Mouse (Mus musculus): ENCODE results near the gene Fpr1.
"Not testable (repeated sequence)": the region's sequence is repeated elsewhere in the genome, so short reads cannot be mapped to it uniquely, and the experiment has no call there.

Gene Fpr1

DNA sequence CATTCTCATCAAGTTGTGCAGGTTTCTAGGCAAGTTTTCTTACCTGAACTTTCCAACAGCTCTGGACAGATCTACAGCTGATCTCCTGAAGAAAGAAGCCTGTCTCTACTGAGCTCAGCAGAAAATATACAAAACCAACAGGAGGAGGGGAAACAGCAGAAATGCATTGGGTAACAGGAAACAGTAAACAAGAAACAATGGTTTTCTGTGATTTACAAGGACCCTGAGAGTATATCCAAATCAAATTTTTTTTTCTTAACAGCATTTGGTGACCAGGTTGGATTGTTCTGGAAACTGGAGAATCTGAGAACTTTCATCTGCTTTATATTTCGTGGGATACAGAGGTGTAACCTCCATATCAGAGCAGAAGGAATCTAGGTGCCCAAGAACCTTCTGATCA is at the start of gene Fpr1:
Fpr1 (minus strand) TSS at position 101 of the 400 bp plus-strand sequence.
- DNase-seq (ENCODE audit: low spot score) = no peak

- no peak for DNase-seq (ENCODE audit: low spot score)
Measured at GRCm38 (mm10) chr17:17917782-17918181, 34.0 kb upstream of the Fpr1 start.

DNA sequence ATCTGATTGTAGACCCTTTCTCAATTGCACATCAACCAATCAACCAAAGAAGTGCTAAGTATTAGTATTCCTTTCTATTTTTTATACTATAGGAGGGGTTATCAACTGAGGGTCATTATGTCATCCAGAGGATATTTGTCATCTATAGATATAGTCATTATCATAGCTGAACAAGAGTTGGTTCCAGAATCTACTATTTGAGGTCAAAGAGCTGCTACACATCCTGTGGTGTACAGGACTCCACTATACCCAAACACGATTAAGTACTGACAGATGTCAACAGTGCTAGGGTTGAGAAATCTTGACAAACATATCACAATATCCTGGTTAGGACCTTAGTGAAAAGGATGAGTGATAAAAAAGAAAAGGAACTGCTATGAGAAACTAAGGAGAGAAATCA is 33.6 kb upstream of the Fpr1 start:
- DNase-seq (ENCODE audit: low spot score) = no peak

- not testable (repeated sequence) for DNase-seq (ENCODE audit: low spot score)
Measured at GRCm38 (mm10) chr17:17912618-17913017, 28.9 kb upstream of the Fpr1 start.

- peak; percentile 91 for DNase-seq (ENCODE audit: low spot score)
Measured at GRCm38 (mm10) chr17:17909636-17910421, 26.1 kb upstream of the Fpr1 start.

GRCm38 (mm10) chr17:17900768-17901167 is 17.0 kb upstream of the Fpr1 start:
- no peak for DNase-seq (ENCODE audit: low spot score)

GRCm38 (mm10) chr17:17899268-17899667 is 15.5 kb upstream of the Fpr1 start:
- DNase-seq (ENCODE audit: low spot score) = peak; percentile 35

GRCm38 (mm10) chr17:17896039-17896438 is 12.3 kb upstream of the Fpr1 start:
- peak; percentile 82 for DNase-seq (ENCODE audit: low spot score)

- DNase-seq (ENCODE audit: low spot score) = no peak
Measured at GRCm38 (mm10) chr17:17889732-17890425, 6.1 kb upstream of the Fpr1 start.

DNA sequence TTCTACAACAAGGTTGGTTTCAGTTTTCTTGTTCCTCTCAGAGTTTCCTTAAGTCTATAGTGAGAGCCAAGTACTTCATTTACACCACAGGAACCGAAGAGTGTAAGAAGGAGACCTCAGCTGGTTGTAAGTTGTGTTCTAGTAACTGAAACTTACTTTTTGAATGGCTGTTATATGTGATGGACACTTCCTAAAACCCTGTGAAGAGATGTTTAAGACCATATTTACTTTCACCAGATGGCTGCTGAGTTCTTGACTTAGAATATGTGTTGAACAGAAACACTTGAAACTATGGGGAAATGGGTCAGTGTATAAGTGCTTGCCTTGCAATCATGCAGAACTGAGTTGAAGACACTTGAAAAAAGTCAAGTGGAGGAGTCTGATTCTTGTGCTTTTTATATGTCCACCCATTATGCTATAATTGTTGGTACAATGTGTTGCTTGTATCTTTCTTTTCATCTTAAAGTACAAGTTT is 4.1 kb upstream of the Fpr1 start, which contains the start of the genes Fpr2 and Fpr3:
Fpr2 (plus strand) TSS at position 51 of the 475 bp plus-strand sequence.
Fpr3 (plus strand) TSS at position 79 of the 475 bp plus-strand sequence.
- DNase-seq (ENCODE audit: low spot score) = no peak

DNA sequence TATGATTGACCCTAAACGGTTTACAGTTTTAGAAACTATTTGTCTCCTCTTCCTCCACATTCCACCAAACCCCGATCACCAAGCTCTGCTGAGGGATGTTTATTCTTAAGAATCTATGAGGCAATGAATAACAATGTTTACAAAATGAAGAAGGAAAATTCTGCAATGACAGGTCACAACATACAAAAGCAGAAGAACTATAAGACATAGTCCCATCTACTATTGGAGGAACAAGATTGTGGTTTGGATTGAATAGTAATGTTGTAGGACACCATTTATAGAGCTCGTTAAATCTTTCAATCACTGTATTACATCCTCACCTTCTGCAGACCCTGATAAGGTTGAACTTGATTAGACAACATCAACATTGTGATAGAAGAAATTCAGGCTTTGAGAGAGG is 1.1 kb downstream of the Fpr1 start:
- DNase-seq (ENCODE audit: low spot score) = no peak

DNA sequence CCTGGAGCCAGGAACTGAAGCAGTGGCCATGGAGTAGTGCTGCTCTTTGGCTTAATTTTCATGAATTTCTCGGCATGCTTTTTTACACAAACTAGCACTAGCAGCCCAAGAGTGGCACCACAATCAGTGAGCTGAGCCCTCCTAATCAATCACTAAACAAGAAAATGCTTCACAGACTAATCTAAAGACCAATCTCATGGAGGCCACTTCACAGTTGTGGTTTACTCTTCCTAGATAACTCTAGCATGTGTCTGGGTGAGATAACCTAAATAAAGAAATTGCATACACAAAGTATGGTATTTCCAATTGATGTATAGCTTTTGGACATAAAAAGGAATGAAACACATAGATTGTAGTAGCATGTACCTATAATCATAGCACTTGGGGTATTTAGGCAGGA is 4.4 kb downstream of the Fpr1 start:
- no peak for DNase-seq (ENCODE audit: low spot score)

- DNase-seq (ENCODE audit: low spot score) = no peak
Measured at GRCm38 (mm10) chr17:17871697-17872096, 12.0 kb downstream of the Fpr1 start.

GRCm38 (mm10) chr17:17870892-17871550 is 12.7 kb downstream of the Fpr1 start:
- no peak for DNase-seq (ENCODE audit: low spot score)

- no peak for DNase-seq (ENCODE audit: low spot score)
Measured at GRCm38 (mm10) chr17:17866801-17867469, 16.8 kb downstream of the Fpr1 start.

GRCm38 (mm10) chr17:17865168-17865567 is 18.6 kb downstream of the Fpr1 start:
- no peak for DNase-seq (ENCODE audit: low spot score)

GRCm38 (mm10) chr17:17862360-17862759 is 21.4 kb downstream of the Fpr1 start:
- DNase-seq (ENCODE audit: low spot score) = no peak

DNA sequence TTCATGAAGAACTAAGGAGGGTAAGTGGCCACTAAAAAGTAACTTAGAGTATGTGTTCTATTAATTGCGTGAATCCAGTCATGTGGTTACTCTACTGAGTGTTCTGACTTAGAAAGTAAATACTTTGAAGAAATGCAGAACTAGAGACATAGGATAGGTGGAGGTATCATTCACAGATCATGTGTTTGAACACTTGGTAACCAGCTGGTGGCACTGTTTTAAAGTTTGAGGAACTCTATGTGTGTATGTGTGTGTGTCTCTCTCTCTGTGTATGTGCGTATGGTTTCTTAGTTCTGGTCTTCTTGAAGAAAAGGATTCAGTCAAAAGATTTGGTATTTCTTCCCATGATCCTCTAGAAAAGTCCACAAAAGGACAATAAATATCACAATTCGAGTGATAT is 23.6 kb downstream of the Fpr1 start:
- DNase-seq (ENCODE audit: low spot score) = no peak

- DNase-seq (ENCODE audit: low spot score) = peak; percentile 14
Measured at GRCm38 (mm10) chr17:17857446-17857845, 26.3 kb downstream of the Fpr1 start.

DNA sequence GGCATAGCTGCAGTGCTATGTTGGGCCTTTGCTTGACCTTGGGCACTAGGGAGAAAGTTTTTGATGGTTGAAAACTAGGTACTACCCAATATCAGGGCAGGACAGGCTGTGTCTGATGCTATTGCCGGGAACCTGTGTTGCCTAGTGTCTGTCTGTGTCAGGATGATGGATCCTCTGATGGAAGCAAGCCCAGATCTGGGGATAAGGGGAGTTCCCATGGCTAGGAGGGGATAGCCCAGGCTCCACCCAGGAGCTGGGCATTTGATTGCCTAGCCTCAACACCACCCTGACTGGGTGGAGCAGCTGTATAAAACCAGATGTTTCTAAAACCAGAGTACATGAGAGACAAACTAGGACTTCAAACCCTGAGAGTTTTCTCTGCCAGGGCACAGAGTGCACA is 27.1 kb downstream of the Fpr1 start:
- DNase-seq (ENCODE audit: low spot score) = no peak

DNA sequence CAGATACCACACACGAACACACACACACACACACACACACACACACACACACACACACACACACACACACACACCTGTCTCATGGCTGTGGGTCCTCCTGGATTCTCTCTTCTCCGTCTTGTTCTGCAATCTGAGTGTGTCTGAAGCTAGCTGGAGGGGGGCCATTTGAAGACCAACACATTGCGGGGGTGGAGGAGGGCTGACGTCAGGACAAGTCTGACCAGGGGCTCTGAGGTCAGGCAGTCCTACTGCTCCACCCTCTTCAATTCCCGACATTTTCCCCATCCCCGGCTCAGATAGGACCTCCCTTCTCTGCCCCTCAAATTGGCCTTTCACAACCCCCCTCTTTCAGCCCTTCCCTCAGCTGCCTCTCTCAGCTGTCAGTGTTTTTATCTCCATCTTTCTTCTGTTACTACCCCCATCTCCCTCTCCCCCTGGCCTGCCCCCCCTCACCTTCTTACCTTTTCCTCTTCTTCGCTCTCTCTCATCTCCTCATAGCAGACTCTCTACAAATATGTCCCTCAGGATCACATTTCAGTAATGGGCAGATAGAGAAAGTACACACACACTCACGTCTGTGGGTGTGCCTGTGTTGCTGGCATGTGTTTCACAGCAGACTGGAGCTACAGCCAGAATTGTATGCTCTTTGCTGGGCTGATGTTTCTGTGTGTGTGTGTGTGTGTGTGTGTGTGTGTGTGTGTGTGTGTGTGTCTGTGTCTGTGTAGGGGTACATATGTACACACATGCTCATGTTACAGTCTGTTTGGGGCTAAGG is 28.5 kb downstream of the Fpr1 start, which contains the start of gene Has1:
Has1 (minus strand) TSS at position 142 of the 775 bp plus-strand sequence.
- DNase-seq (ENCODE audit: low spot score) = no peak
